Mouse (Mus musculus) midbrain, embryonic 12.5 days (tissue): ENCODE results near the gene Cript. TPM values are rescaled to one million over a fixed set of nuclear protein-coding genes. Genes with fewer than 3 reads are reported as not detected.

Experiments
- ATAC-seq: fragments of 200-750 bp; cut with Nextera tagmentation; 2 replicates; pipeline ENCODE4 v1.8.0; 2017; ENCODE audit warnings: low read depth, moderate TSS enrichment, moderate library complexity; ENCODE audit not compliant: low FRiP score
- H3K27ac ChIP-seq: fragments of 300-500 bp; sonication (generic); replicated peaks from 2 replicates; pipeline ENCODE4 v1.5.1; 2016; ENCODE audit warnings: mild to moderate bottlenecking
- H3K27me3 ChIP-seq: fragments of 300-500 bp; sonication (generic); 2 replicates; pipeline ENCODE4 v1.6.1; 2016; ENCODE audit warnings: mild to moderate bottlenecking
- H3K36me3 ChIP-seq: fragments of 300-500 bp; sonication (generic); 2 replicates; pipeline ENCODE4 v1.6.1; 2016
- H3K4me1 ChIP-seq: fragments of 300-500 bp; sonication (generic); 2 replicates; pipeline ENCODE4 v1.6.1; 2016
- H3K4me2 ChIP-seq: fragments of 300-500 bp; sonication (generic); replicated peaks from 2 replicates; pipeline ENCODE4 v1.6.1; 2016; ENCODE audit warnings: mild to moderate bottlenecking, moderate library complexity
- H3K4me3 ChIP-seq: fragments of 300-500 bp; sonication (generic); 2 replicates; pipeline ENCODE4 v1.5.1; 2016; ENCODE audit warnings: mild to moderate bottlenecking
- H3K9ac ChIP-seq: fragments of 300-500 bp; sonication (generic); replicated peaks from 2 replicates; pipeline ENCODE4 v1.6.1; 2016; ENCODE audit warnings: mild to moderate bottlenecking, moderate library complexity
- H3K9me3 ChIP-seq: fragments of 300-500 bp; sonication (generic); 2 replicates; pipeline ENCODE4 v1.6.1; 2016; ENCODE audit warnings: mild to moderate bottlenecking
- WGBS: fragments of 180-500 bp; shearing (Covaris S2); methylation state at CpG from one replicate; pipeline ENCODE4 v1.1.7; 2016; 5-methylcytosine and 5-hydroxymethylcytosine counted together
- polyA plus RNA-seq: library from polyadenylated mRNA; unstranded; fragments of >200 nt; fragmentation: Nextera tagmentation; extraction: Ambion mirVana; gene quantifications from 2 replicates; pipeline ENCODE4 v1.2.1, GENCODE M21; 2016

Cript gene
- polyA plus RNA-seq, 1 experiment from 2014 or later: 209 TPM

DNA sequence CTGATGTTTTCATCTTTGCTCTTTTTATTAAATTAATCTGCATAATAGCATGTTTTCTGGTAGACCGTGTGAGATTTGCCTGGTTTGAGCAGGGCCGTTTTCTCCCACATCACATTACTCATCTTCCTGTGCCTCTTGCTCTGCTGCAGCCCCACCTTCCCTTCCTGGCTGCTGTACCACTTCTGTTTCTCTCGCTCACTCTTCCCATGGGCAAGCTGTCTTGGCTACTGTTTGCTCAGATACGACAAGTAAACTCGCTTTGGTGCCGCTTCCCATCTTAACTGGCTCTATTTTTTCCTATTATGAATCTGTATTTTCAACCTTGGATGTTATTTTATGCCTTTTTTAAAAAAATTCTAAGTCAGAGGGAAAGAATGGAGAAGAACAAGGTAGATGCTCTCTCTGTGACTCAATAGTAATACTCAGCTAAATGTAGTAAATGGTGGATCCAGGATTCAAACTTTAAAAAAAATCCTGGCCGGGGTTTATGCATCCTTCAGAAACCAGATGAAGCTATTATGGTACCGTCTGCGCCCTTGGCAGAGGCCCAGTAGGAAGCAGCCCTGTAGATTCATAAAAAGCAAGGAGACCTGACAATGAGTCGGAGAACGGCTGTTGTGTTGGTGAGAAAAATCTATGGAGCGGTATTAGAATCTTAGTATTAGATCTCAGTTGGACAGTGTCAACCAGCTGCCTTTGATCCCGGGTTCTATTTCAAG, 13.9 kb upstream of the Cript start:
- no peak for ATAC-seq
- WGBS: 94% methylated on average over 13 of the region's 13 CpGs

DNA sequence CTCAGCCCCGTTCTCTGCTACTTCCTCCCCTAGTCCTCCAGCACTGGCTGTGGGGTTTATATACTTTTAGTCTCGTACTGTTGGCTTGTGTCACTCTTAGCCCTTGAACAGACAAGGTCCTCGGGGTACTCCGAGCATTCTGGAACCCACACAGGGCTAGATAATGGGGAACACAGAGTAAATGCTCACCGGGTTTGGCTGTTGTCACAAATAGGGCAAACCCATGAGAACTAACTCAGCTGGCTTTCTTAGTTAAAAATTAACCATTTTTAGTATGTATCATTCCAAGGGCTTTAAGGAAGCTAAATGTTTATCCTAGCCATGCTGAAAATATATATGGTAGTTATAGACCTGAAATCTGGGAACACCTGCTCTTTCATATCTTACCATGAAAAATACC, 5.7 kb upstream of the Cript start:
- Histone ChIP-seq H3K27me3 (no peaks in the 10 kb centered on the region), H3K4me3 (no peak overlapping the region), H3K9me3 (no peaks in the 10 kb centered on the region), H3K4me1 (peaks cover 6% of the 10 kb centered on the region; the same call in 1 of the 2 replicates), H3K9ac (no peak overlapping the region), H3K4me2 (no peak overlapping the region), H3K27ac (no peak overlapping the region), H3K36me3 (peaks cover 15% of the 10 kb centered on the region; the same call in 1 of the 2 replicates)
- 91% methylated on average over 5 of the region's 5 CpGs for WGBS
- ATAC-seq: no peak

More for the DNA sequence above, 13.9 kb upstream of the Cript start:
- Histone ChIP-seq H3K4me3 (no peak overlapping the region), H3K27ac (no peak overlapping the region), H3K9me3 (no peaks in the 10 kb centered on the region), H3K27me3 (no peaks in the 10 kb centered on the region), H3K4me2 (no peak overlapping the region), H3K36me3 (peaks cover 22% of the 10 kb centered on the region), H3K4me1 (no peaks in the 10 kb centered on the region), H3K9ac (no peak overlapping the region)

DNA sequence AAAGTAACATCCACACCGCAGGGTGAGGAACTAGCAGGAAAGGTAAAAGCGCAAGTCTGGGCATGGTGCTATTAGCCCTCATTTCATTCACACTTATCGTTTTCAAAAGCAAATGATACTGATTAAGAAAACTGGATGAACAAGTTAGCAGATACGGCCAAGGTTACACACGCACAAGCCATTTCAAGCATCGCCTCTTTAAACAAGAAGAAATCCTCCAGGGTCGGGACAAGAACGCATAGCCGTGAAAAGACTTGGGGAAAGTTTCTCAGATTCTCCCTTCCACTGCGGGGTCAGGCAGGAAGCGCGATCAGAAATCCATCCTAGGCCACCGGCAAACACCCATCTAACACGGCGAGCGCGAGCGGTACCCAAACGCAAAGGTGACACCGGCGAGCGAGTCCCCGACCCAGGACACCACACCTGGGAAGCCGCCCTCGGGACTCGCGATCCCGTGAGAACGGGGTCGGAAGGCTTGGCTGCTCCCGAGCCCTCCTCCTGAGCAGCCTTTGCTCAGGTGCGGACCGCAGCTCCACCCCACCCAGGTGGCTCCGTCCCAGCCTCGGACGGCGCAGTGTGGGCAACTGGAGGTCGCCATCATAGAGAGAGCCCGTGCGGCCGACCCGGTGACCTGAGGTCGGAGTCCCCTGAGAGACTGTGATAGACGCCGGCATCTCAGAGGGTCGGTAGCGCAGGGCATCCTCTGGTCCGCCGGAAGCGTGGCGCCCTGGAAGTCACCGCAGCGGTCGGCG, 683 bp upstream of the Cript start:
- H3K9ac ChIP-seq: peak overlapping the region; percentile 84
- no peaks in the 10 kb centered on the region for H3K27me3 ChIP-seq
- H3K4me1 ChIP-seq: peaks cover 17% of the 10 kb centered on the region
- H3K36me3 ChIP-seq: peaks cover 12% of the 10 kb centered on the region
- H3K9me3 ChIP-seq: no peaks in the 10 kb centered on the region
- H3K27ac ChIP-seq: no peak overlapping the region
- ATAC-seq: peak; percentile 82; the same call in 1 of the 2 replicates
- WGBS: under 1% methylated on average over 55 of the region's 55 CpGs
- H3K4me2 ChIP-seq: peak overlapping the region; percentile 97
- H3K4me3 ChIP-seq: peak overlapping the region; percentile 85

DNA sequence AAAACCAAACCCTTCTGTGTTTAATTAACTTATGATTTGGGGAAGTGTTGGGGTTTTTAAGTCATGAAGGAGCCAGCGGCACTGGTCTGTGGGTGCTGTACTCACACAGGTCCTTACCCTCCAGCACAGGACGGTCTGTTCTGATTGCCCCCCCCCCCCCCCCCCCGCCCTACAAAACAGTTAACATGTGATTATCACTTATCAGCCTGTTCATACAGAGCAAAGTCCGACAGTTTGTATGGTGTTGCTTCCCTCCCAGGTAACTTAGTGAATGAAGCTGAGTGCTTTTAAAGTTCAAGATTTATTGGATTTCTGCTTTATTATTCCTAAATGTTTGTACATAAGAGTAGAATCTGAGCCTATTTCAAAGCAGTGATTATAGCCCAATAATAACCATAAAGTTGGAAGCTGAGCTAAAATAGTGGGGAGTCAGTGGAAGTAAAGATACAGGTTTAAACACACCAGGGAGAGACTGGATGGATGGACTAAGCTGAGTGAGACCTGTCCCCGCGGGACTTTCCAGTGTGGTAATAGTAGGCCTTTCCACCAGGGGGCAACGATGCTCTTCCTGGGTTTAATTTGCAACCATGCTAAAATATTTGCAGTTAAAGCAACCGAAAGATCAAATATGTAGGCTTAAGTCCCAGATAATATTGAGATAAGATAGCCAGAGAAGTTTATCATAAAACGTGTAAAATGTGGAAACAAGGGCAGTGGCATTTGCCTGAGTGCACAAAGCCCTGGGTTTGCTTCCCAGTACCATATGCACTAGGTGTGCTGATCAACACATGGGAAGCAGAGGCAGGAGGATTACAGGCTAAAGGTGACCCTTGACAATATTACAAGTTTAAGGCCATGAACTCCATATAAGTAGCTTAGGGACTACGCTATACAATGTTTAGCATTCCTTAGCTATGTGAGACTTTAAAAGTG, 11.1 kb downstream of the Cript start:
- Histone ChIP-seq H3K36me3 (peaks cover 39% of the 10 kb centered on the region), H3K9me3 (no peaks in the 10 kb centered on the region), H3K27me3 (no peaks in the 10 kb centered on the region), H3K4me2 (no peak overlapping the region), H3K4me1 (no peaks in the 10 kb centered on the region), H3K4me3 (no peak overlapping the region), H3K27ac (no peak overlapping the region), H3K9ac (no peak overlapping the region)
- no peak for ATAC-seq
- WGBS: 60% methylated on average over 10 of the region's 10 CpGs

DNA sequence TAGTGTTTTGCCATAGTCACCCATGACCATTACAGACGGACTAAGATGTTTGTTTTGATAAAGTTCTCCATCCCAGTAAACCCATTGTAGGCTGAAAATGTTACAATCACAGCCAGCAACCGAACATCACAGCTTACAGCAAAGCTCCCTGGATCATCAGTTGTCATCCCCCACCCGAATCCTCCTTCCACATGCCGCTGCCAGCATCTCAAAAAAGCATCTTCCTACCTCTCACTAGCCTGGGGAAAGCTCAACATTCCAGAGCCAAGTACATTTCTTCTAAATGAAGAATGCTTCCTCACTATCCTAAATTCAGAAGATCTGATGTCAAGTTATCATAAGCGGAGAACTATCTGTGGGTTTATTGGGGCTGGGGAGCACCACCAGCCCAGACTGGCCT, 13.1 kb downstream of the Cript start:
- peaks cover 27% of the 10 kb centered on the region for H3K36me3 ChIP-seq
- 85% methylated on average over 5 of the region's 5 CpGs for WGBS
- no peak overlapping the region for H3K27ac ChIP-seq
- H3K9me3 ChIP-seq: no peaks in the 10 kb centered on the region
- H3K4me1 ChIP-seq: no peaks in the 10 kb centered on the region
- no peak overlapping the region for H3K9ac ChIP-seq
- H3K4me3 ChIP-seq: no peak overlapping the region
- H3K4me2 ChIP-seq: no peak overlapping the region
- no peak for ATAC-seq
- no peaks in the 10 kb centered on the region for H3K27me3 ChIP-seq

DNA sequence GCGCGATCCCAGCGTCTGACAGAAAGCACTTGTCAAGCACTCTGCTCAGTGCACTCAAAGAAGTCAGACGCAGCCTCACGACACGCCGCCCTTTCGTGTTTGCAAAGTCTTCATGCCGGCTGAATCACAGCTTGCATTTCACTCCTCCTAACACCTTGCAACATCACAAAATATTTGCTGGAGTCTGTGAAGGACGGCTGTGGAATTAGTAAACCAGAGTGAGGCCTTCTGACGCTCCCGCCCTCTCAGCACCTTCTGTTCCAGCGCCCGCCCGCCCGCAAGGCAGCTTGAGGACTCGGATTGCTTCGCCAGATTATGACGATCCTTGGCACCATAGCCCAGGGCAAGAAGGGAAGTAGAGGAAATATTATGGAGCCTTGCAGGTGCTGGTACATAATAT, 16.4 kb downstream of the Cript start:
- WGBS: 77% methylated on average over 19 of the region's 19 CpGs
- Histone ChIP-seq H3K36me3 (peaks cover 12% of the 10 kb centered on the region), H3K9me3 (no peaks in the 10 kb centered on the region), H3K9ac (no peak overlapping the region), H3K4me1 (no peaks in the 10 kb centered on the region), H3K4me2 (no peak overlapping the region), H3K27ac (no peak overlapping the region), H3K27me3 (no peaks in the 10 kb centered on the region), H3K4me3 (no peak overlapping the region)
- ATAC-seq: no peak

DNA sequence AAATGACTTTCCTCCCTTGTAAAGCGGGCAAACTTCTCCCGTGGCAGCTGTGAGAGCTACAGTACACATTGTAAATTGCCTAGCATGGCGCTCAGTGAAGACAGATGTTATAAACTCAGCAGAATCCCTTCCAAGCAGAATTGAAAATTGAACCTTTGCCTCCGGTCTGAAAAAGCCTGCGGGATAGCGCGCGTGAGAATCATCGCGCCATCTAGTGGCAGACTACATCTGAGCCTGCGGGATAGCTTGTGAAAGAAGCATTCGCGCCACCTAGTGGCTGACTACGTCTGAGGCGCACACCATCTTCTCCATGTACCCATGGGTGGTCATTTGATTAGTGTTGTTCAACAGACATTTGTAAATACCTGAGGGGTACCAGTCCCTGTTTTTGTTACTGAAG, 19.0 kb downstream of the Cript start:
- H3K4me3 ChIP-seq: no peak overlapping the region
- no peaks in the 10 kb centered on the region for H3K4me1 ChIP-seq
- H3K9ac ChIP-seq: no peak overlapping the region
- WGBS: under 1% methylated on average over 15 of the region's 15 CpGs
- no peaks in the 10 kb centered on the region for H3K36me3 ChIP-seq
- H3K9me3 ChIP-seq: no peaks in the 10 kb centered on the region
- peak; percentile 62; the same call in 1 of the 2 replicates for ATAC-seq
- no peak overlapping the region for H3K4me2 ChIP-seq
- no peaks in the 10 kb centered on the region for H3K27me3 ChIP-seq
- no peak overlapping the region for H3K27ac ChIP-seq

DNA sequence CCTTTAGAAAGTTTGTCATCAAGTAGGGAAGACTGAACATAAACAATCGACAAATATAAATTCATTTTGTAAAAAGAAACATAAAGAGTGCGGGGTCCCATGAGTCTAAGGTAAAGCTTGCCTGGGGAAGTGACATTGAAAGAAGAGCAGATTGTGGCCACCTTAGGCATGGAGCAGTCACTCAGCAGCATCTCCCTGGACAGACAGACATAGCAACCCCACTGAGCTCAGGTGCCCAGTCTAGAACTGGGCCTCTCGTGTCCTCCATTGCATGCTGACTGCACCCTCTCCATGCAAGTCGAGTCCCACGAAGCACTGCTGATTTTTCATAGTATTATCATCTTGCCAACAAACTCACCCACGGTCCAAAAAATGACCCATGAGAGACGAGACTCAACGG, 19.4 kb downstream of the Cript start:
- Histone ChIP-seq H3K4me2 (no peak overlapping the region), H3K4me3 (no peak overlapping the region), H3K36me3 (no peaks in the 10 kb centered on the region), H3K27me3 (no peaks in the 10 kb centered on the region), H3K9me3 (no peaks in the 10 kb centered on the region), H3K27ac (no peak overlapping the region), H3K9ac (no peak overlapping the region), H3K4me1 (no peaks in the 10 kb centered on the region)
- ATAC-seq: 0 out of 2 replicates have a peak, but pooled peaks have one; percentile 38
- WGBS: 81% methylated on average over 8 of the region's 8 CpGs

DNA sequence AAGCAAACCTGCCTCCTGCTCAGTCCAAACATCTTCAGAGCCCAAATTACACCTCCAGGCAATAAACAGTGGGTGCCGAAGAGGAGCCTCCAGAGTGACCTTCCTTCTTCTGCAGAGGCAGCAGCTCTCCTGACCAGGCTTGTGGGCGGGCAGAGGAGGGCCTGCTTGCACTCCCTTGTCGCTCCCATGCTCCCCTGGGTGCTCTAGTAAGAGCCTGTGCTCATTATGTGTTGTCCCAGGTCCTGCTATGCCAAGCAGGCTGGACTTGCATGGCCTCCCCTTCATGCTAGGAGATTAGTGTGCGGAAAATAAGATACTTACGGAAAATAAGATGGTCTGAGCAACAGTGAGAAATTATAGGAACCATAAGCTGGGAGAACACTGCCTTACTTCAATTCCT, 24.3 kb downstream of the Cript start:
- WGBS: 63% methylated on average over 5 of the region's 5 CpGs
- Histone ChIP-seq H3K27ac (no peak overlapping the region), H3K9ac (no peak overlapping the region), H3K9me3 (no peaks in the 10 kb centered on the region), H3K4me3 (no peak overlapping the region), H3K4me1 (no peaks in the 10 kb centered on the region), H3K4me2 (no peak overlapping the region), H3K27me3 (no peaks in the 10 kb centered on the region), H3K36me3 (no peaks in the 10 kb centered on the region)
- no peak for ATAC-seq

DNA sequence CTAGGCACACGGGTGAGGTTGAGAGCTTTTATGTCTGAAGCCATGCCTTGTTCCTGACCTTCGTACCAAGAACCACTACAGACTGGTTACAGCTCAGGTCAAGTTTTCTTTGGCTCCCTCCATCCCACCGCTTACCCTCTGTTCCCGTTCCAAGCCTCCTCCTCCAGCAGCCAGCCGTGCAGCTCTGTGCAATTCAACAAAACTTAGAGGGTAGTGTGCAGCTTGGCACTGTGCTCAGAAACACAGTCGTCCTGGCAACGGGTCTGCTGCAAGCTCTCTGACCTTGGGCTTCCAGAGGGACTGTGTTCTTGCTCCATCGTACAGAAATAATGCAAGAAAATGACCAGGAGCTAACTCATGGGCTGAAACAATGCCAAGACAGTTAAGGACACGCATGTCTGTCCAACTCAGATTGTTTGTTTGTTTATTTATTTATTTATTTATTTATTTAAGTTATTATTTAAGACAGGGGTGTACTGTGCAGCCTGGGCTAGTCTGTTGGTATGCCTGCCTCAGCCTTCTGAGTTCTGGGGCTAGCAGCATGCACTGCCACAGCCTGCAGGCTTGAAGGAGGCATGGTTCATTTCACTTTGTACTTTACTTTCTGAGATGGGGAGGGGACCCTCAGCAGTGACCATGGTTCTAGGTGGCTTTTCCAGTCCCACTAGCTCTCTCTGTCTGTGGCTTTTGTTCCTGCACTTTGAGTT, 25.3 kb downstream of the Cript start:
- H3K27ac ChIP-seq: no peak overlapping the region
- 59% methylated on average over 9 of the region's 9 CpGs for WGBS
- H3K27me3 ChIP-seq: no peaks in the 10 kb centered on the region
- no peaks in the 10 kb centered on the region for H3K9me3 ChIP-seq
- H3K36me3 ChIP-seq: no peaks in the 10 kb centered on the region
- H3K4me2 ChIP-seq: no peak overlapping the region
- H3K9ac ChIP-seq: no peak overlapping the region
- H3K4me1 ChIP-seq: no peaks in the 10 kb centered on the region
- H3K4me3 ChIP-seq: no peak overlapping the region
- no peak for ATAC-seq

DNA sequence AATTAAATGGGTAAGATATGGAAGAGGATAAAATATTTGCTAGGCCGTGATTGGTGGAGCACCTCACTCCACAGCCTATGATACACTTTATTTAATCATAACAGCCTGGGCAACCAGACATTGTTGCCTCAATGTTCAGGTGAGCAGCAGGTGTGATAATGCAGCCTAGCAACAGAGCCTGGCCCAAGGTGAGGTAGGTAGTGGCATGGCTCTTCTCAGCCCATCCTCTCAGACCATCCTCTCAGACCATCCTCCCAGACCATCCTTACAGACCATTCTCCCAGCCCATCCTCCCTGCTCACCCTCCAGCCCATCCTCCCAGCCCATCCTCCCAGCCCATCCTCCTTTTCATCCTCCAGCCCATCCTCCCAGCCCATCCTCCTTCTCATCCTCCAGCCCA, 26.3 kb downstream of the Cript start:
- no peak overlapping the region for H3K9ac ChIP-seq
- no peaks in the 10 kb centered on the region for H3K27me3 ChIP-seq
- H3K4me3 ChIP-seq: no peak overlapping the region
- H3K36me3 ChIP-seq: no peaks in the 10 kb centered on the region
- H3K9me3 ChIP-seq: no peaks in the 10 kb centered on the region
- ATAC-seq: no peak
- no peak overlapping the region for H3K27ac ChIP-seq
- H3K4me1 ChIP-seq: no peaks in the 10 kb centered on the region
- H3K4me2 ChIP-seq: no peak overlapping the region
- WGBS: 85% methylated on average over 1 of the region's 1 CpGs
